Mouse (Mus musculus): ENCODE results near the gene Hmcn1. TPM values are rescaled to one million over a fixed set of nuclear protein-coding genes. Genes with fewer than 3 reads are reported as not detected.

Hmcn1 gene
- total RNA-seq, 2 experiments from 2014 or later = not detected

DNA sequence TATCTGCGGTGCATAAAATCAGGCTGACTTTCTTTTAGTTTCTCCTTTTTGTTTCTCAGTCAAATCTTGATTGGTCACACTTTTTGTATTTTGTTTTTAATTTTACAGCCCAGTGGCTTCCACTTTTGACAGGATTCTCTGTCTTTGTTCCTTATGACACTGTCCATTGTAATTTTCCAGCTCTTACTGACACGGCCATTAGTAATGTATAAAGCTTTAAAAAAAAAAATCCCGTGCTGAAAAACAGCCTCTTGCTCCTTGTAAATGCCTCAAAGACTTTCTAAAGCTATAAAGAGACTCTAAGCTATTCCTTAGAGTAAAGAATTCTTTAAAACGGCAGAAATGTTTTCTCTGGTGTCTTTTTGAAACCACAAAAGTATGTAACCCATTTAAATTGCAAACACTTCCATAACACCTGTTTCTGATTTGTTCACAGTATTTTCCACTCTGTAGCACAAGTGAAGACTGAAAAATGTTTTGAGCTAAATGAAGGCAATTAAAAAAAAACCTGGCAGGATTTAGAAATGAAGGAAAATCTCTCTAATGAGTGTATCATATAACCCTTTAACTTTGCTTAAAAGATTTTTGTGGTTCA, 422.6 kb downstream of the Hmcn1 start:
- no peak for ATAC-seq (replicated peaks; ENCODE audit: low FRiP score, poor library complexity, severe bottlenecking)

DNA sequence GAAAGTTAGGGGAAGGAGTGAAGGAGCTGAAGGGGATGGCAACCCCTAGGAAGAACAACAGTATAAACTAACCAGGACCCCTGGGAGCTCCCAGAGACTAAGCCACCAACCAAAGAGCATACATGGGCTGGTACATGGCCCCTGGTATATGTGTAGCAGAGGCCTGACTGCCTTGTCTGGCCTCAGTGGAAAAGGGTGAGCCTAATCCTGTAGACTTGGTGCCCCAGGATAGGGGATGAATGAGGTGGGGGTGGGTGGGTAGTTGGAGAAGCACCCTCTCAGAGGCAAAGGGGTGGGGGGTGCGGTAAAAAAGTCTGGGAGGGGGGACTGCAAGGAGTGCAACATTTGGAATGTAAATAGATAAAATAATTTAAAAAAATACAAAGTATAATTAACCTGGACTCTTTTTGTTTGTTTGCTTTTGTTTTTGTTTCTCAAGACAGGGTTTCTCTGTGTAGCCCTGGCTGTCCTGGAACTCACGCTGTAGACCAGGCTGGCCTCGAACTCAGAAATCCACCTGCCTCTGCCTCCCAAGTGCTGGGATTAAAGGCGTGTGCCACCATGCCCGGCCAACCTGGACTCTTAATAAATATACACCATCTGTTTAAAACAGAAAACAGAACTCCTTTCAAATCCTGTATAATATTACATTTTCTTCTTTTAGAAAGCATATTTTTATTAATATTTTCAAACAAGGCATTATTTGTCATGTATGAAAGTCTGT, 423.3 kb downstream of the Hmcn1 start:
- ATAC-seq (replicated peaks; ENCODE audit: low FRiP score, poor library complexity, severe bottlenecking) = no peak

DNA sequence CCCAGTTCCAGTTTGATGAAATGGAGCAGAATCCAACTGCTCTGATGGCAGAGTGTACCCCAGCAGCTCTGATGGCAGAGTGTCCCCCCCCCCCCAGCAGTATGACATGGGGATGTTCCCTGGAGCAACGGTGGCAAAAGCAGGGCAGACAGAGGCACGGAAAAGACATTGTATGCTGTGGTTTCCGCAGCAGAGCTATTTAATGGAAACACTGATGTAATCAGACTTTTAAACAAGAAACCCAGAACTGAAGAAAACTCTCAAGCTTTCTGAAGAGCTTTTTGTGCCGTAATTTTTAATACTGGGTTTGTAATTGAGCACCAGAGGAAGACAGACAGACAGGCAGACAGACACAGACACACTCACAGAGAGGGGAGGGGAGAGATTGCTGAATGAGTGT, 426.9 kb downstream of the Hmcn1 start:
- ATAC-seq (replicated peaks; ENCODE audit: low FRiP score, poor library complexity, severe bottlenecking) = no peak

DNA sequence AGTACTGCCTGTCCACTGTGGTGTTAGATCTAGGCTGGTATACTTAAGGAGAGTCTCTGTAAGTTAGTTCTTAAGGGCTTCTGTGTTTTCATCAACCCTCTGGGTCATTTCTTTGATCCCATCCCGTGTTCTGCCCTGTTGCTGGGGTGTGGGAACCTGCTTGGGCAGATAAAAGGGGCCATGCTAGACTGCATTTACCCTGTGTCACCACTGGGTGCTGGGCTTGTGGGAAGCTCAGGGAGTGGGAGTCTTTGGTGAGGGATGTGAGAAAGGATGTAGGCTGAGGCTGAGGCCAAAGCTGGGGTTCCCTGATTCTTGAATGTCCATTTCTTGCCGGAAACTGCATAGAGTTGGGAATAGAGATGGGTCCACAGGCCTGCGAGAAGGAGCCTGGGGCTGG, 436.6 kb downstream of the Hmcn1 start:
- ATAC-seq (replicated peaks; ENCODE audit: low FRiP score, poor library complexity, severe bottlenecking) = no peak

DNA sequence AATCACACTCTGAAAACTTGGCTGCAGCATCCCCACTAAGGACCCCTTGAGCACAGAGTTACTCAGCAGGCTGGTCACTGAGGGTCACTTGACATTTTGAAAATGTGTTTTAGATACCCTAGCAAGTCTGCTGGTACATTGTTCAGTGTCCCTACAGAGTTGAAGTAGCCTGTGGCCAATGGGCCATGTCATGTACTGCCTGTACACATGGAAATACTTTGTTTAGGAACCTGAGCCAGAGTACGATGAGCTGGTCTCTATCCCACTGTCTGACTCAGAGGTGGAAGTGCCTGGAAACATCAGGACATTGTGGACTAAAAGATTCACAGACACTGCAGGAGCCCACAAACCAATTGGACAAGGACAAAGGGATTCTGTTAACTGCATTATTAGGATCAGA, 441.8 kb downstream of the Hmcn1 start:
- no peak for ATAC-seq (replicated peaks; ENCODE audit: low FRiP score, poor library complexity, severe bottlenecking)

DNA sequence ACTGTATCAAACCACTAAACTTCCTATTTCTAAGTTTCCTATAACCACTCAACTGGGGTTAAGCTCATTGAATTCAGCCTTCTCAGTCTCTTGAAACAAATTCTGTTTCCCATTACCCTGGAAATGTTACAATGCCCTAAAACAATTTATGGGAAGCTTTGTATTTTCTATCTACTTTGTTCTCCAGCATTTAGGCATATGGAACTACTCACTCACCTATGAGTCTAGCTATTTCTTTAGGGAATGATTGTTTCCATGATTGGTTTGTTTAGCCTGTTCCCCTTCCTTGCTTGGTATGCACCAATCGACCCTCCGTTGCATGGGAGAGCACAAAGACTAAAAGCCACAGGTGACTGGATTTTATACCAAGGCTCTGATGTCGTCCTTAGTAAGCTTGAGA, 446.8 kb downstream of the Hmcn1 start:
- ATAC-seq (replicated peaks; ENCODE audit: low FRiP score, poor library complexity, severe bottlenecking) = no peak

DNA sequence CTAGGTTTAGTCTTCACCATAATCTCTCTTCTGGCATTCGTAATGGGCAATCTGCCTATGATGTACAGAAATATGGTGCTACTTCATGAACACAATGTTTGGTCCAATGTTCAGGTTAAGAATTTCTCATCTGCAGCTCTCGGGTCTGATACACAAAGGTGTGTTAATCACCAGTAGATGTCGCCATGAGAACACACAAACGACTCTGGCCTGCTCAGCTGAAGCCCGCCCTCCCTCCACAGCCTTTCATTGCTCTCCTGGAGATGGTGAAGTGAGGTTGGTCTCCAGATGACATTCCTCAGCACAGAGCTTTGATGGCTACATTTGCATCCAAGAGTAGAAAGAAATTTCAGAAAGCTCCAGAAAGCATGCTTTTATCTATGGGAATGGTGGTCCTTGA, 453.0 kb downstream of the Hmcn1 start:
- ATAC-seq (replicated peaks; ENCODE audit: low FRiP score, poor library complexity, severe bottlenecking) = no peak

DNA sequence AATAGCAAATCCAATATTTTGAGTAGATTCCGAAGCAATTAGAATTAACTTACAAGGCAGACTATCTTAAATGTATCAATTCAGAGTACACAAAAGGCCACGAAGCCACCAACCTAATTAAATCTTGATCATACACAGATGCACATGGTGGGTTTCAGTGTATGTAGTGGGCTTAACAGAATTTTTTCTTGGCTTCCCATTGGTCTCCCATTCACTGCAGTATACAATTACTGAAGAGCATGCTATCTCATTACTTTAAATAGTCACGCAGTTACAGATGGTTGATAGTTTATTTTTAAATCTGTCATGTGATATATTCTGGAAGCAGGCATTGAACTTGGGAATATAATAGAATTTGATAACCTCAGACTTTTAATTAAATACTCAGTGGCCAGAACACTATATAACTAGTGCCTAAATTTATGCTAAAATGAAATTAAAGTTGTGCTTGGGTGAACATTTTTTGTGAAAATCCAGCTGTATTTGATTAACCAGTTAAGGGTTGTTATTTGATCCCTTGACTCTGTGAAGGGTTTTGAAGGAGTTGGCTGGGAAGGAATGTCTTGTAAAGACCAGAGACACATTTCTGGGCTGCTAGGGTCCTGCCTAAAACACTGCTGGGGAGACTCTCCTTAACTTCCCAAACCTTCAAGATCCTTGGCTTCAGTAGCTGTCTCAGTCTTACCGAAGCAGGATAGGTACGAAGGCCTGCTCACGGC, 455.7 kb downstream of the Hmcn1 start:
- no peak for ATAC-seq (replicated peaks; ENCODE audit: low FRiP score, poor library complexity, severe bottlenecking)

DNA sequence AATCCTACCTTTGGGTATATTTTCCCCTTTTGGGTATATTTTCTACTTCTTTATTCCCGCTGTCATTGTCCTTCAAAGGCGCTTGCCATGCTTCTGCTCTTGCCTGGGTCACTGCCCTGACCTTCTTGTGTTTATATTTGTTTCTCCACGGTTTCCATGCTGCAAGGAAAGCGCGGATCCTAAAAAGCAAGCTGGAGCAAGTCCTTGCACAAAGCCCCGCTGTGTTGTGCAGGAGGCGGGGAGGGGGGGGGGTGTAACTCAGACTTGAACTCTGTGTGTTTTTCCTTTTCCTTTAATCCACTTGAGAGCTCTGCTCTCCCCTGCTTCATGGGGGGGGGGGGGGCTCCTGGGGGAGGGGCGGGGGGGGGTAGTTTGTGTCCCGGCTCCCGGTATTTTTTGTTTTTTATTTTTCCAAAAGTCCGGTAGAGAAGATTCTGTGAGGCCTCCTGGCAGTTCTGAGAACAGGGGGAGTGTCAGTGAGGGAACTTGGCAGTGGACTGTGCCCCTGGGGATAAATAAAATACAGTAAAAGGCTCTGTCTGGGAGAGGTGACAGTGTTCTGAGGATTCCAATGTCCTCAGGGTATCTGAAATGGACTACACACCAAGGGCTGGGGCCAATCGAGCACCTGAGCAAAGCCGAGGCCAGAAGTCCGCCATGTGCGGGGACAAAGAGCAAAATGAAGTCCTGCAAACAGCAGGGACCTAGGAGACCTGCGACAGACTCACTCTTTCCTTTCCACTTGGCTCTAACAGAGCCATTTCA, 457.3 kb downstream of the Hmcn1 start:
- ATAC-seq (replicated peaks; ENCODE audit: low FRiP score, poor library complexity, severe bottlenecking) = no peak

DNA sequence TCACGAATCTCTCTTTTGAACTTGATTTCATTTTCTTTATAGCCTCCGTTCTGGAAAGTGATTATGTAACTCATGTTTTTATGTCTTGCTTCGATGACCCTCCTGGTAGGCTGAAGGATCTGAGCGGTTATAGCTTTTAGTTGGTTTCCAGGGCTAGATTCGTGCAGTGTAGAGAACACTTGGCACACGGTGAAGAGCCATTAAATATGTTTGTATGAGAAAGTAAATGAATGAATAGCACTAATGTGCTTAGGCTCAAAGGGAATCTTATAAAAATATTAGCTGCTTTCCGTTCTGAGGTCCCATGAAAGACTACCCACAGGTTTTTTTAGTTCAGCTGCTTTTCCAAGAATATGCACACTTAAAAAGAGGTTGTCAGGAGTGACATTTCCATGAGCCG, 458.6 kb downstream of the Hmcn1 start:
- ATAC-seq (replicated peaks; ENCODE audit: low FRiP score, poor library complexity, severe bottlenecking) = no peak

DNA sequence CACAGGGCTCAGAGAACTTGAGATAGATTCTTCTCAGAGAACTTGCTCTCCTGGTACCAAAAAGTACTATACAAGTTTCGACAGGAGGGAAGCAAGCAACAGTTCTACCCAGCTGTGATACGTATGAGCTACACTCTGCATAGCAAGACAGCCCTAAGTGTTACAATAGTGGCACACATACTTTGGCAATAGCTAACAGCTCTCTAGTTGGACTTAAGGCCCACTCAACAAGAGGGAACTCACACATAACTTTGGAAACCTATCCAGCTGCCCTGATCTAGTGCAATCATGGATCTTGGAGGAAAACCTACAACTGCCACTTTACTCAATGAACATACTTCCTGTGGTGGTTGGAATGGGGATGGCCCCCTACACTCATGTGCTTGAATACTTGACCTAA, 480.2 kb downstream of the Hmcn1 start:
- ATAC-seq (replicated peaks; ENCODE audit: low FRiP score, poor library complexity, severe bottlenecking) = no peak

Other genes with a start within 250 kb of the Hmcn1 start
- gene Gm47985, start 189.1 kb upstream of the Hmcn1 start, total RNA-seq (2015; ENCODE audit: low replicate concordance) = 2.7 and 8.6 TPM in 2 replicates
- gene Gm47985, start 189.1 kb upstream of the Hmcn1 start, total RNA-seq (2017; ENCODE audit: low replicate concordance) = 4.9 and 6.6 TPM in 2 replicates
- 3.8 and 4.6 TPM in 2 replicates for gene Gm8947, start 198.9 kb upstream of the Hmcn1 start, total RNA-seq (2015; ENCODE audit: low replicate concordance)
- gene Gm8947, start 198.9 kb upstream of the Hmcn1 start, total RNA-seq (2017; ENCODE audit: low replicate concordance) = 2.4 and 6.8 TPM in 2 replicates
- gene Gm47995, start 205.0 kb upstream of the Hmcn1 start, total RNA-seq (2015; ENCODE audit: low replicate concordance) = not detected in 2 replicates
- 1.4 TPM in 1 of 2 replicates, not detected in the other for gene Gm47995, start 205.0 kb upstream of the Hmcn1 start, total RNA-seq (2017; ENCODE audit: low replicate concordance)
- gene 3110040M04Rik, start 210.7 kb upstream of the Hmcn1 start, total RNA-seq (2015; ENCODE audit: low replicate concordance) = not detected in 2 replicates
- 2.9 TPM in 1 of 2 replicates, not detected in the other for gene 3110040M04Rik, start 210.7 kb upstream of the Hmcn1 start, total RNA-seq (2017; ENCODE audit: low replicate concordance)
- not detected in 2 replicates for gene Gm47996, start 216.7 kb upstream of the Hmcn1 start, total RNA-seq (2015; ENCODE audit: low replicate concordance)
- gene Gm47996, start 216.7 kb upstream of the Hmcn1 start, total RNA-seq (2017; ENCODE audit: low replicate concordance) = 1.9 TPM in 1 of 2 replicates, not detected in the other

Measured in erythroblast, adult 5-6 weeks (primary cell).